Mouse (Mus musculus): ENCODE measurements around the gene Inpp5e. TPM values are rescaled to one million over a fixed set of nuclear protein-coding genes. Genes with fewer than 3 reads are reported as not detected.

The Inpp5e gene
- 20.0 and 24.0 TPM in 2 replicates for polyA plus RNA-seq (2014; fragmentation: Nextera tagmentation; extraction: Ambion mirVana)

DNA sequence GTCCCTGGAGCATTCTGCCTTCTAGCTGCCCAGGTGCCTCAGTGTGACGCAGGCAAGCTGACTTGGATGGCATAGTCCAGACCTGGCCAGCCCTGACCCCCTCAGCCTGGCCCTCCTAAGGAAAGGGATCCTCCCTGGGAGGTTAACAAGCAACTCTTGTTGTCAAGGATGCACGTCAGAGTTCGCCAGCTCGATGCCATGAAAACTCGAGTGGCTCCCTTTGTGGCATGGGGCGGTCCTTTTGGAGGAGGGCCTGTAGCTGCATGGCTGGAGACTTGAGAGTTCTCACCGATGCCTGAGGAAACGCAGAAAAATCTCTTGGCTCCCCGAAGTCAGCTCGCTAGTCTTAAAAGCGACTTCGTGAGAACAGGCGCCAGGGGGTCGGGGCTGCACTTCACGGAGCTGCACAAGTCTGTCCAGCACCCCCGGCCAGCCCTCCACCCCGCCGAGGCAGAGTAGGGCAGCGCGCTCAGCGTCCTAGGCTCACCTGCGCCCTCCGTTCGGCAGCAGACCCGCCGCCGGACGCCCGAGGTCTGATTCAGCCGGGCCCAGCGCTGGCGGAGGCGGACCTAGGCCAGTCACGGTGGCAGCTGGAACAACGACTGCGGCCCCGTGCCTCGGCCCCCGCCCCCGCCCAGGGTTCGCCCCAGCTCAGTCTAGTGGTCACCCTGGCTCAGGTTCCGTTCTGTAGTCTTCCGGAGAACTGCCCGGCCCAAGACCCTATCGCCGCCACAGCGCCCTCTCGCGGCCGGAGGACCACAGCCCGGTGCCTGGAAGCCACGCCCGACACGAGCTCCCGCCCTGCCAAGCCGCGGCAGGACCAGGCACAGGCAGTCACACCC is at the start of gene Inpp5e:
Gene Inpp5e (minus strand): TSS at position 689 of the 842 bp plus-strand sequence.
- Histone ChIP-seq H3K27me3 (ENCODE audit: control insufficient read depth, insufficient read depth, low read length) (no peaks in the 10 kb centered on the region), H3K4me3 (ENCODE audit: low read depth, low read length) (peak within 1 kb of the TSS; percentile 94), H3K4me2 (replicated peaks; ENCODE audit: low read depth, low read length) (peak within 1 kb of the TSS; percentile 93), H3K9me3 (ENCODE audit: control insufficient read depth, low read depth, low read length) (no peaks in the 10 kb centered on the region), H3K9ac (replicated peaks; ENCODE audit: low read depth, low read length) (peak within 1 kb of the TSS; percentile 82), H3K27ac (ENCODE audit: low read length) (peak within 1 kb of the TSS; percentile 71; the same call in 1 of the 2 replicates), H3K36me3 (ENCODE audit: control insufficient read depth, insufficient read depth, low read length) (peaks cover 18% of the 10 kb centered on the region), H3K4me1 (ENCODE audit: control insufficient read depth, insufficient read depth, low read length) (peaks cover 15% of the 10 kb centered on the region)
- peak; percentile 95 for ATAC-seq (ENCODE audit: insufficient number of reproducible peaks, insufficient read depth, low FRiP score, low read depth)
- under 1% methylated on average over 57 of the region's 57 CpGs for WGBS

DNA sequence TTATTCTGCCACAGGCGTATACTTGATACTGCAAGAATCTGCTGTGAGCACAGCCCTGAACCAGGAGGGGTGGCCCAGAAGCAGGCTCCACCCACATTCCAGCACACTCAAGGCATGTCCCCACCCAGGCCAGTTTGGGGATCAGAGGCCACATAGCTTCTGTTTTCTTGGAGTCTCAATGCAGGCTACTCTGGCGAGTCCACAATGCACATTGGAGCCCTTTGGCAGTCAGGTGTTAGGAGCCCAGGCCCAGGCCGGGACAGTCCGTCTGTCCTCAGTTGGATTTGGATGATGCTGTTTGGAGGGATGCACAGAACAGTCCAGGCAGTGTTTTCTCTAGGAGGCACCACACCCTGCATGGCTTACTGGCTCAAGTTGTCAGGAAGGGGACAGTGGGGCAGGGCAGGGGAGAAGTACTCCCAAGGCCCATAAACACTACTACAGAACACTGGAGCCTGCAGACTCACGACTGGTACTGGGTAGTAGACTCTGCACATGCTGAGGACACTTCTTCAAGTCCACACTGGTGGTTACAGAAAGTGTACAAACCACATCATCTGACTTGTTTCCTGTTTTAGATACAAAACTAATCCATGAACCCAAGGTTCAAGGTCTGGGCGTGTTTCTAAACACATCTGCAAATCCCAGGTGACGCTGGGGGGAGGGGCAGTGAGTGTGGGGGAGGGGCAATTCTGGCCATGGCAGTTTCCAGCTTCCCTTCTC is 49.6 kb upstream of the Inpp5e start:
- H3K4me2 ChIP-seq (replicated peaks; ENCODE audit: low read depth, low read length), result no peak overlapping the region
- H3K9ac ChIP-seq (replicated peaks; ENCODE audit: low read depth, low read length), result no peak overlapping the region
- no peak overlapping the region for H3K4me3 ChIP-seq (ENCODE audit: low read depth, low read length)
- peaks cover 45% of the 10 kb centered on the region for H3K36me3 ChIP-seq (ENCODE audit: control insufficient read depth, insufficient read depth, low read length)
- no peaks in the 10 kb centered on the region for H3K27me3 ChIP-seq (ENCODE audit: control insufficient read depth, insufficient read depth, low read length)
- 23% methylated on average over 7 of the region's 7 CpGs for WGBS
- peaks cover 20% of the 10 kb centered on the region for H3K4me1 ChIP-seq (ENCODE audit: control insufficient read depth, insufficient read depth, low read length)
- H3K9me3 ChIP-seq (ENCODE audit: control insufficient read depth, low read depth, low read length), result no peaks in the 10 kb centered on the region
- H3K27ac ChIP-seq (ENCODE audit: low read length), result no peak overlapping the region
- peak; percentile 54; the same call in 1 of the 2 replicates for ATAC-seq (ENCODE audit: insufficient number of reproducible peaks, insufficient read depth, low FRiP score, low read depth)

DNA sequence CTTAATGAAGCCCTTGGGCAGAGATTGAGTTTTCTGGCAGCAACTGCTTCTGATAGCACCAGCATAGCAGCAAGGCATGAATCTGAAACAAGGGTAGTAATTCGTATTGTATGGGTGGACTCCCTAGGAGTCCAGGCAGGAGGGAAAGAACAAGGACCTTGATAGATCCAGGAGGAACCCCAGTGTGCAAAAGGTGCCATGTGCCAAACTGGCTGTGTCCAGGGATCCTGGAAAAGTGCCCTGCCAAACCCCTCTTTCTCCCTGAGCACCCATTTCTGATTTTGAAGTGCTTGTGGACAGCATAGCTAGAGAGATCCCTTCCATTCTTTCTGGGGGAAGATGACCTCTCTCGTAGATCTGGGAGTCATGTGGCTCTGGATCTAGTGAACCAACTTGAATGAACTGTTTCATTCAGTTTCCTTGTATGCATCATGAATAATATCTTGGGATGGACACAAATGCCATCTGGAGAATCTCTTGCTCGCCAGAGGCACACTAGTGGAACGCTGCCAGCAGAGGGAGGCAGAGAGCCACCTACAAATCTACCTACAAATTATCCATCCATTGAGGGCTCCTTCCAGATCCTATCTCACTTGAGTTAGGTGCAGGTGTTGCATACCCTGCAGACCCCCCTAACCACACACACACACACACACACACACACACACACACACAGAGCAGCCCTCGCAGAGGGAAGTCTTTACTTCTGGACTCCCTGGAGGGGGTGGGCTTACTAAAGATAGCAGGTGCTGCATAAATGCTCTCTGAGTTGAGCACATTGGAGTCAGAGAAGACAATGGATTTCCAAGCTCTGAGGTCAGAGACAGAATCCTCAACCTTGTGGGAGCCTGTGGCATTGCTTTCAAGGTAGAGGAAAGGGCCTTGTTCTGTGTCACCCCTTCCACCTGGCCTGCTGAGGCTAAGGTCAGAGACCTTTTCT is 40.4 kb upstream of the Inpp5e start:
- Histone ChIP-seq H3K9me3 (ENCODE audit: control insufficient read depth, low read depth, low read length) (no peaks in the 10 kb centered on the region), H3K4me3 (ENCODE audit: low read depth, low read length) (no peak overlapping the region), H3K4me1 (ENCODE audit: control insufficient read depth, insufficient read depth, low read length) (peaks cover 8% of the 10 kb centered on the region; the same call in 1 of the 2 replicates), H3K27me3 (ENCODE audit: control insufficient read depth, insufficient read depth, low read length) (no peaks in the 10 kb centered on the region), H3K9ac (replicated peaks; ENCODE audit: low read depth, low read length) (no peak overlapping the region), H3K4me2 (replicated peaks; ENCODE audit: low read depth, low read length) (no peak overlapping the region), H3K27ac (ENCODE audit: low read length) (no peak overlapping the region), H3K36me3 (ENCODE audit: control insufficient read depth, insufficient read depth, low read length) (peaks cover 6% of the 10 kb centered on the region; the same call in 1 of the 2 replicates)
- no peak for ATAC-seq (ENCODE audit: insufficient number of reproducible peaks, insufficient read depth, low FRiP score, low read depth)
- 21% methylated on average over 5 of the region's 5 CpGs for WGBS

DNA sequence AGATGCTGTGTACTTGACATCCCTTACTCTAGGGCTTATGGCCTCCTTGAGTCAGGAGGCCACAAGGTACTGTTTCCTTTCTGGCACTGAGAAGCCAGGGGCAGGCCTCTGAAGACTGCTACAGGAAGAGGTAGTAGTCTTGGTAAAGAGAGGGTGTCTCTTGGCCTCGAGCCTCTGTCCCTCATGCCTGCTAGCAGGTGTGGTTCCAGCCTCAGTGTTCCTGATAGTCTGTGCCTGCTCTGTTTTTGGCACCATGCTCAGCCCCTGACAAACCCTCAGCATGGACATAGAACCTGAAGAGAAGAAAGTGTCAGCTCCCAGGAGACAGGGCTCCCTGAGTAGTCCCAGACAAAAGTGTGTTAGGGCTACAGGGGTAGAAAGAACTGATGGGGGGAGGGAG is 38.4 kb upstream of the Inpp5e start:
- no peak overlapping the region for H3K27ac ChIP-seq (ENCODE audit: low read length)
- H3K36me3 ChIP-seq (ENCODE audit: control insufficient read depth, insufficient read depth, low read length), result peaks cover 6% of the 10 kb centered on the region; the same call in 1 of the 2 replicates
- no peaks in the 10 kb centered on the region for H3K9me3 ChIP-seq (ENCODE audit: control insufficient read depth, low read depth, low read length)
- H3K4me1 ChIP-seq (ENCODE audit: control insufficient read depth, insufficient read depth, low read length), result peaks cover 22% of the 10 kb centered on the region; the same call in 1 of the 2 replicates
- ATAC-seq (ENCODE audit: insufficient number of reproducible peaks, insufficient read depth, low FRiP score, low read depth), result no peak
- WGBS, result 81% methylated on average over 1 of the region's 1 CpGs
- no peaks in the 10 kb centered on the region for H3K27me3 ChIP-seq (ENCODE audit: control insufficient read depth, insufficient read depth, low read length)
- H3K9ac ChIP-seq (replicated peaks; ENCODE audit: low read depth, low read length), result no peak overlapping the region
- H3K4me3 ChIP-seq (ENCODE audit: low read depth, low read length), result no peak overlapping the region
- H3K4me2 ChIP-seq (replicated peaks; ENCODE audit: low read depth, low read length), result no peak overlapping the region

DNA sequence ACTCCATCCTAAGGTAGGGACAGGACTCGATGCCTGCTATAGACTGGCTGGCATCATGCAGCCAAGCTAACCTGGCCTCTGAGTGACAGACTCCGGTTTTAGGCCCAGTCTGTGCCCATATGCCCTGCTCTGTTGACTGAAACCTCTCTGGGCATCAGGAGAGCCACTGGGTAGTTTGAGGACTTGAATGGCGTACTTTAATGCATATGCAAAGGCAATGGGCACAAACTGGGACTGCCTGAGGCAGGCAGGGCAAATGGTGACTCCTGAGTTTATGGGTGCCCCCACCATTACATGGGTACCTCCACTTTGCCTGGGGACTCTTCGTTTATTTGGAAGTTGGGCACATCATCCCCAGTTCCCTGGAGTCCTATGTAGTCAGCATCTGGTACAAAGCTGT is 37.7 kb upstream of the Inpp5e start:
- H3K27ac ChIP-seq (ENCODE audit: low read length), result peak overlapping the region; percentile 84; the same call in 1 of the 2 replicates
- WGBS, result 69% methylated on average over 4 of the region's 4 CpGs
- no peak for ATAC-seq (ENCODE audit: insufficient number of reproducible peaks, insufficient read depth, low FRiP score, low read depth)

DNA sequence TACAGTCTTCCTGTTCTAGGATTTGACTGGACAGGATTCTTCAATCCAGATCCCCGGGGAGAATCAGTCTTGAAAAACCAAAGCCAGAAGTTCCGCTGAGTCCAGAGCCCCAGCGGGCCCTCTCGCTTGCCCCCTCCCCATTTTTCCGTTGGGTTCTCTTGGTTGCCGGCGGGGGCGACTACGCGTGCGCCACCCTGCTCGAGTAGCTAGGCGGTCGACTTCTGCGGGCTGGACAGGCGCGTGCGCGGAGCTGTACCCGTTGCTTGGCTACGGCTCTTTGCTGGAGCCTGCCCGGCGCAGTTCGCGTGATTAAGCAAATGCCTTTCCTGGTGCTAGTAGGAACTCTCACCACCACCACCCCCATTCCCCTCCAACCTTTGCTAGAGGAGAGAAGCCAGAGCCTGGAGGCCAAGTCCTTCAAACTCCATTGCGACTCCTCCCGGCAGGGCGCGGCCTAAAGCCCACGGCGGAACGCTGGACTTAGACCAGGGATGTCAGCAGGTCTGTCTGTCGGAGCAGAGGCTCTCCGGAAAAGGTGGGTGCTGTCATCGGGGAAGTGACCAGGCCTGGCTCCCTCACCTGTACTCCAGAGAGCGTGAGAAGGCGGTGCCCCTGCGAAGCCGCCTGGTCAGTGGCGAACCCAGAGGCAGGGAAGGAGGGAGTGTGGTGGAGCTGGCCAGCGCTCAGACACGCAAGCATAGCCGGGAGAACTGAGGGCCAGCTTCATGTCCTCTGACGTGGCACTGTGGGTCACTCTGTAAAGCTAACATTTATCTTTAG is 36.9 kb upstream of the Inpp5e start:
- H3K9ac ChIP-seq (replicated peaks; ENCODE audit: low read depth, low read length), result peak overlapping the region; percentile 46
- H3K4me1 ChIP-seq (ENCODE audit: control insufficient read depth, insufficient read depth, low read length), result peaks cover 22% of the 10 kb centered on the region; the same call in 1 of the 2 replicates
- peak overlapping the region; percentile 85 for H3K4me2 ChIP-seq (replicated peaks; ENCODE audit: low read depth, low read length)
- WGBS, result under 1% methylated on average over 44 of the region's 44 CpGs
- H3K9me3 ChIP-seq (ENCODE audit: control insufficient read depth, low read depth, low read length), result no peaks in the 10 kb centered on the region
- peak overlapping the region; percentile 46 for H3K4me3 ChIP-seq (ENCODE audit: low read depth, low read length)
- peak overlapping the region; percentile 84 for H3K27ac ChIP-seq (ENCODE audit: low read length)
- peak; percentile 89 for ATAC-seq (ENCODE audit: insufficient number of reproducible peaks, insufficient read depth, low FRiP score, low read depth)
- H3K27me3 ChIP-seq (ENCODE audit: control insufficient read depth, insufficient read depth, low read length), result no peaks in the 10 kb centered on the region
- peaks cover 16% of the 10 kb centered on the region for H3K36me3 ChIP-seq (ENCODE audit: control insufficient read depth, insufficient read depth, low read length)

More for the DNA sequence above, 37.7 kb upstream of the Inpp5e start:
- H3K27me3 ChIP-seq (ENCODE audit: control insufficient read depth, insufficient read depth, low read length), result no peaks in the 10 kb centered on the region
- peaks cover 22% of the 10 kb centered on the region; the same call in 1 of the 2 replicates for H3K4me1 ChIP-seq (ENCODE audit: control insufficient read depth, insufficient read depth, low read length)
- peak overlapping the region; percentile 46 for H3K4me3 ChIP-seq (ENCODE audit: low read depth, low read length)
- peak overlapping the region; percentile 46; the same call in 1 of the 2 replicates for H3K9ac ChIP-seq (replicated peaks; ENCODE audit: low read depth, low read length)
- H3K36me3 ChIP-seq (ENCODE audit: control insufficient read depth, insufficient read depth, low read length), result peaks cover 8% of the 10 kb centered on the region
- H3K9me3 ChIP-seq (ENCODE audit: control insufficient read depth, low read depth, low read length), result no peaks in the 10 kb centered on the region
- peak overlapping the region; percentile 85 for H3K4me2 ChIP-seq (replicated peaks; ENCODE audit: low read depth, low read length)

DNA sequence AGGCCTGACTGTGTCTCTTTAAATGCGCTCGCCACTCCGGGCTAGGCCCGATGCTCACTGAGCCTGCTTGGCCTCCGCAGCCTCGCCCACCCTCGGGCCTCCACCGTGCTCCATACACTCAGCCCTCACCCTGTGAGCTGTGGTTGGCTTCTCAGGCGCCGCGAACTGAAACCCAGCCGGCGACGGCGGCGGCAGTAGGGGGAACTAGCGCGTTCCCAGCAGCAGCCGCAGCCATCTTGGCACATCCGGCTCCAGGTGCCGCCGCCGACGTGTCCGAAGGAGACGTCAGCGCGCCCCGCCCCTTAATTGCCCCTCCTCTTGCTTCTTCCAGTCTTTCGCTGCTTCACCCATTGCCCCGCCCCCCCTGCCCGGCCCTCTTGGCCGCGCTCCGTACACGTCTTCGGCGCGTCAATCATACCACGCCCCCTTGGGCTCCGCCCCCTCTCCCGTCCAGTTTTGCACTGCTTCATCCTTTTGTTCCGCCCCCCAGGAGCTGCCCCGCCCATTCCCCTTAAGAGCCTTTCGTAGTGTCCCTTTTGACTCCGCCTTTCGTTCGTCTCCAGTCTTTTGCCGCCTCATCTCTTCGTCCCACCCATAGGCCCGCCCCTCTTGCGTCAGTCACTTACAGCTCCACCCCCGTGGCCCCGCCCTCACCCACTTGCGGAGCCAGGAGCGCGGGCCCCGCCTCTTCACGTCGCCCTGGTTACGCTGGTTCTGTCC is 36.1 kb upstream of the Inpp5e start, which contains the start of gene Sec16a:
Gene Sec16a (minus strand): TSS at position 271 of the 720 bp plus-strand sequence.
- peaks cover 24% of the 10 kb centered on the region for H3K36me3 ChIP-seq (ENCODE audit: control insufficient read depth, insufficient read depth, low read length)
- H3K4me1 ChIP-seq (ENCODE audit: control insufficient read depth, insufficient read depth, low read length), result peaks cover 22% of the 10 kb centered on the region; the same call in 1 of the 2 replicates
- ATAC-seq (ENCODE audit: insufficient number of reproducible peaks, insufficient read depth, low FRiP score, low read depth), result peak; percentile 92
- peak within 1 kb of the TSS; percentile 57 for H3K9ac ChIP-seq (replicated peaks; ENCODE audit: low read depth, low read length)
- peak within 1 kb of the TSS; percentile 46 for H3K4me3 ChIP-seq (ENCODE audit: low read depth, low read length)
- H3K27ac ChIP-seq (ENCODE audit: low read length), result peak within 1 kb of the TSS; percentile 84
- no peaks in the 10 kb centered on the region for H3K9me3 ChIP-seq (ENCODE audit: control insufficient read depth, low read depth, low read length)
- H3K27me3 ChIP-seq (ENCODE audit: control insufficient read depth, insufficient read depth, low read length), result no peaks in the 10 kb centered on the region
- peak within 1 kb of the TSS; percentile 85 for H3K4me2 ChIP-seq (replicated peaks; ENCODE audit: low read depth, low read length)
- under 1% methylated on average over 61 of the region's 61 CpGs for WGBS

Measured in stomach, embryonic 14.5 days (tissue).